Mouse (Mus musculus) neural tube, embryonic 13.5 days (tissue): ENCODE results near the gene Atf1. TPM values are rescaled to one million over a fixed set of nuclear protein-coding genes. Genes with fewer than 3 reads are reported as not detected.
"Not testable (repeated sequence)": the region's sequence is repeated elsewhere in the genome, so short reads cannot be mapped to it uniquely, and the experiment has no call there.

ENCODE experiments used
- ATAC-seq: fragments of 200-750 bp; cut with Nextera tagmentation; 2 replicates; pipeline ENCODE4 v1.8.0; 2017; ENCODE audit warnings: low read depth, mild to moderate bottlenecking, moderate TSS enrichment, moderate library complexity
- H3K27ac ChIP-seq: fragments of 300-500 bp; sonication (generic); replicated peaks from 2 replicates; pipeline ENCODE4 v1.5.1; 2015; ENCODE audit warnings: moderate library complexity, mild to moderate bottlenecking, inconsistent platforms
- H3K27me3 ChIP-seq: fragments of 300-500 bp; sonication (generic); 2 replicates; pipeline ENCODE4 v1.6.1; 2015; ENCODE audit warnings: mild to moderate bottlenecking, inconsistent platforms
- H3K36me3 ChIP-seq: fragments of 300-500 bp; sonication (generic); 2 replicates; pipeline ENCODE4 v1.6.1; 2015; ENCODE audit warnings: mild to moderate bottlenecking, inconsistent platforms
- H3K4me1 ChIP-seq: fragments of 300-500 bp; sonication (generic); replicated peaks from 2 replicates; pipeline ENCODE4 v1.6.1; 2015; ENCODE audit warnings: inconsistent platforms
- H3K4me2 ChIP-seq: fragments of 300-500 bp; sonication (generic); 2 replicates; pipeline ENCODE4 v1.6.1; 2015; ENCODE audit warnings: inconsistent platforms, mild to moderate bottlenecking, moderate library complexity
- H3K4me3 ChIP-seq: fragments of 300-500 bp; sonication (generic); 2 replicates; pipeline ENCODE4 v1.5.1; 2015; ENCODE audit warnings: mild to moderate bottlenecking, inconsistent platforms
- H3K9ac ChIP-seq: fragments of 300-500 bp; sonication (generic); 2 replicates; pipeline ENCODE4 v1.6.1; 2015; ENCODE audit warnings: moderate library complexity, mild to moderate bottlenecking, inconsistent platforms
- H3K9me3 ChIP-seq: fragments of 300-500 bp; sonication (generic); 2 replicates; pipeline ENCODE4 v1.6.1; 2016; ENCODE audit warnings: inconsistent platforms
- WGBS: fragments of 180-500 bp; shearing (Covaris S2); methylation state at CpG from one replicate; pipeline ENCODE4 v1.1.7; 2015; 5-methylcytosine and 5-hydroxymethylcytosine counted together
- polyA plus RNA-seq: library from polyadenylated mRNA; unstranded; fragments of >200 nt; fragmentation: Nextera tagmentation; extraction: Ambion mirVana; gene quantifications from 2 replicates; pipeline ENCODE4 v1.2.1, GENCODE M21; 2015

Atf1 gene
- polyA plus RNA-seq, 1 experiment from 2014 or later, result 14.8 TPM

DNA sequence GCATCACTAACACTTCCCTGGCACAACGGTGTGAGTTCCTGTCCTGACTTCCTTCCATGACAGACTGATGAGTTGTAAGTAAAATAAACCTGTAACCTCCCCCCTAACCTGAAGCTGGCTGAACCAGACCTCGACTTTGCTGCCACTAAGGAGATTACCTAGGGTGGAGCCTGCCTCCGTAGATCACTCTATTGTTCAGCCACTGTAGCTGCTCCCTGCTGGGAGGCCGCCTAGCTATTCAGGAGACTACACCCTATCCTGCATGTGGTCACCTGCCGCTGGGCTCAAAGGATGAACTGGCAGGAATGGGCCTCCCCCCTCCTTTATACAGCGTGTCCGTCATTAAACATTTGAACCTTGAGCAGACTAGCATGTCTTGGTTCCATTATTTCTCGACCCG, 42.2 kb downstream of the Atf1 start:
- 15% methylated on average over 9 of the region's 9 CpGs for WGBS
- H3K9ac ChIP-seq, result no peak overlapping the region
- H3K27me3 ChIP-seq, result no peaks in the 10 kb centered on the region
- H3K9me3 ChIP-seq, result 0 out of 2 replicates have a peak, but pooled peaks cover under 1% of the 10 kb centered on the region
- no peak overlapping the region for H3K4me3 ChIP-seq
- no peak for ATAC-seq
- no peaks in the 10 kb centered on the region for H3K36me3 ChIP-seq
- no peaks in the 10 kb centered on the region for H3K4me1 ChIP-seq
- H3K27ac ChIP-seq, result no peak overlapping the region
- H3K4me2 ChIP-seq, result no peak overlapping the region

DNA sequence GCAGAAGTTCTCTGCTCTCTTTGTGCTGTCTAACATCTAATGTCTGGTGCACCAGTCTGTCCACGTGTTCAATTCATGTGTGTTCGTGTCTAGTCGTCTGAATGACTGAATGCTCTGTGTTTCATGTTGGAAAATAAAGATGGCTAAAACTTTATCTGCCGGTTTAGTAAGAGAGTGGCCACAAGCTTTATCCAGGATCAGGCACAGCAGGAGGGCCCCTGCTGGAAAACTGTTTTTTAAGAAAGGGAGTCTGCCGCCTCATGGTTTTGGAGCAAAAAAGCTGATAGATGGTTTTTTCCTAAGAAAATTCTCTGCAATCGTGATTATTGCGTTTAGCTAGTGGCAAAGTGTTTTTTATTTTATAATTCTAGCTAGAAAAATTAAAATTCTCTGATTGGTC, 43.0 kb downstream of the Atf1 start:
- H3K4me3 ChIP-seq, H3K36me3 ChIP-seq, H3K4me2 ChIP-seq, H3K9me3 ChIP-seq, ATAC-seq, H3K4me1 ChIP-seq, H3K9ac ChIP-seq, H3K27ac ChIP-seq, H3K27me3 ChIP-seq: not testable (repeated sequence)
- WGBS, result 32% methylated on average over 7 of the region's 7 CpGs

DNA sequence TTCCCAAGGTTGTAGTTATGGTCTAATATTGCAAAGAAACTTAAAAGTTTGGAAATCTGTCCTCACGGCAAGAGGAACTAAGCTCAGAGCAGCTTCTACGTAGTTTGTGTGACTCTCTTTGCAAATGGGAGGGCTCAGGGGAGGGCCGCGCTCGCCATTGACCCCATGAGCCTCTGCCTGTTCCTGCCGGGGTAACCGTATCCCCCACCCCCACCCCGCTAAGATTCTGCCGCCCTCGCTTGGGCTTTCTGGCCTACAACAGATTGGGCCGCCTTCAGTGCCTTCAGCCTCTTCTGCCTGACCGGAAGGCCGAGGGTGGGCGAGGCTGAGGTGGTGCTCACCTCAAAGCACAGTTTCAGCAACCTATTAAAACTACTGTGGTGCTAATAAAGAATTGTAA, 43.8 kb downstream of the Atf1 start:
- WGBS, result 59% methylated on average over 14 of the region's 14 CpGs
- no peak overlapping the region for H3K27ac ChIP-seq
- H3K9me3 ChIP-seq, result 0 out of 2 replicates have a peak, but pooled peaks cover 3% of the 10 kb centered on the region
- no peak overlapping the region for H3K4me3 ChIP-seq
- no peak for ATAC-seq
- H3K27me3 ChIP-seq, result no peaks in the 10 kb centered on the region
- no peak overlapping the region for H3K9ac ChIP-seq
- H3K4me1 ChIP-seq, result no peaks in the 10 kb centered on the region
- H3K4me2 ChIP-seq, result no peak overlapping the region
- no peaks in the 10 kb centered on the region for H3K36me3 ChIP-seq

DNA sequence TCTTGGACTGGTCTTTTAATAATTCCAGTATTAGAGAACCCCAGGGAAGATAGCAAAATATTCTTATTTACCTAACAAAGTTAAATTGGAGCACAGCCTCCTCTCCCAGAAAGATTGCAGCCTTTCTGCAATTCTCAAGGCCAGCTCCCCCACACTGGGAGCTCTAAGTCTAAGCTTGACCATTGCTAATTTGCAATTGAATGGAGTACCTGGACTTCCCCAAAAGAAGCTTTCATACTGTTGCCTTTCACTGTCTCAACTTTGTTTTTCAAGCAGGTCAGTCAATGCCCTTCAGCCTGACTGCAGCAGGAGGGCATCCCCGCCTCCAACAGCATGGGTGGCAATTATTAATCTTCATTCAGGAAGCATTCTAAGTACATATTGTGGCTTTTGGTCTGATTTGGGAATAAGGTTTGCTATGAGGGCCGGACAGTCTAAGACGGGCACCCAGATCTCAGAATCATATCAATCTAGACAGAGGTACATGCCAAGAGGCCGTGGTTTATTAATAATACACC, 46.2 kb downstream of the Atf1 start:
- 89% methylated on average over 4 of the region's 4 CpGs for WGBS
- H3K27me3 ChIP-seq, result not testable (repeated sequence)

DNA sequence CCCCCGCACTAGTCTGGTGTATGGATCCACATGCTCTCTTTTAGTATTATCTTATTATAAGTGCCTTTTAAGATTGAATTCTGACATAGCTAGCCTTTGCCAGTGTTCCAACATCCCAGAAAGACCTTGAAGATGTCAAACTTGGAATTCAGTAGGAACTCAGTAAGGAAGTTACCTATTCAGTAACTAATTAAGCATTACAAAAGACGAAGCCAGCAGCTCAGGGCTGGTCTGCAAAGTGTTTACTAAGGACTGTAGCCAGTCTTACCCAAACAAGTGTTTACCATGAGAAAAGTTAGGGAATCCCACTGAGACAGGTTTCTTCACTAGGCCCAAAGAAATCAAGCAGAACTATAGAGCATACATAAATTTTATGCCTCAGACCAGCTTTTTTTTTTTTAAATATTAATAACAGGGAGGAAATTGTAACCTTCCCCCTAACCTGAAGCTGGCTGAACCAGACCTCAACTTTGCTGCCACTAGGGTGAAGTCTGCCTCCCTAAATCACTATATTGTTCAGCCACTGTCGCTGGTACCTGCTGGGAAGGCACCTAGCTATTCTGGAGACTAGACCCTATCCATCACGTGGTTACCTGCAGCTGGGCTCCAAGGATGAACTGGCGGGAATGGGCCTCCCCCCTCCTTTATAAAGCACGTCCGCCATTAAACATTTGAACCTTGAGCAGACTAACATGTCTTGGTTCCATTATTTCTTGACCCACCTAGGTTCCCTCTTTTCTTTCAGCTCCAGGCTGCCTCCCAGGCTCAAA, 47.4 kb downstream of the Atf1 start:
- Histone ChIP-seq H3K27me3 (no peaks in the 10 kb centered on the region), H3K9me3 (0 out of 2 replicates have a peak, but pooled peaks cover 3% of the 10 kb centered on the region), H3K4me1 (no peaks in the 10 kb centered on the region), H3K9ac (no peak overlapping the region), H3K36me3 (no peaks in the 10 kb centered on the region), H3K4me3 (no peak overlapping the region), H3K4me2 (no peak overlapping the region), H3K27ac (no peak overlapping the region)
- no peak for ATAC-seq
- 91% methylated on average over 7 of the region's 7 CpGs for WGBS

More for the DNA sequence above, 46.2 kb downstream of the Atf1 start:
- H3K4me3 ChIP-seq, H3K9ac ChIP-seq, H3K9me3 ChIP-seq, H3K4me2 ChIP-seq, H3K27ac ChIP-seq, ATAC-seq, H3K4me1 ChIP-seq, H3K36me3 ChIP-seq: not testable (repeated sequence)

DNA sequence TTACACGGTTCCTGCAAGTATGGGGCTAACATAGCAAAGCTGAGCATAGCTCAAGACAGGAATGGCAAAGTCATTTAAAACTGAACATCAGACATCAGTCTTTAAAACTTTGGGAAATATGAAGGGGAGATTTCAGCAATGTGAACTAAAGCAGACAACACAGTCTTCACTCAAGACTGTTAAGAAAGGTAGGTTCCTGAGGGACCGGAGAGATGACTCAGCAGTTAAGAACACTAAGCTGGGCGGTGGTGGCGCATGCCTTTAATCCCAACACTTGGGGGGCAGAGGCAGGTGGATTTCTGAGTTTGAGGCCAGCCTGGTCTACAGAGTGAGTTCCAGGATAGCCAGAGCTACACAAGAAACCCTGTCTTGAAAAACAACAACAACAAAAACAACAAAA, 48.8 kb downstream of the Atf1 start:
- no peak overlapping the region for H3K4me3 ChIP-seq
- no peaks in the 10 kb centered on the region for H3K27me3 ChIP-seq
- H3K36me3 ChIP-seq, result no peaks in the 10 kb centered on the region
- H3K9me3 ChIP-seq, result 0 out of 2 replicates have a peak, but pooled peaks cover 3% of the 10 kb centered on the region
- no peak overlapping the region for H3K27ac ChIP-seq
- H3K9ac ChIP-seq, result no peak overlapping the region
- no peak overlapping the region for H3K4me2 ChIP-seq
- no peak for ATAC-seq
- H3K4me1 ChIP-seq, result no peaks in the 10 kb centered on the region
- WGBS, result 98% methylated on average over 4 of the region's 4 CpGs

DNA sequence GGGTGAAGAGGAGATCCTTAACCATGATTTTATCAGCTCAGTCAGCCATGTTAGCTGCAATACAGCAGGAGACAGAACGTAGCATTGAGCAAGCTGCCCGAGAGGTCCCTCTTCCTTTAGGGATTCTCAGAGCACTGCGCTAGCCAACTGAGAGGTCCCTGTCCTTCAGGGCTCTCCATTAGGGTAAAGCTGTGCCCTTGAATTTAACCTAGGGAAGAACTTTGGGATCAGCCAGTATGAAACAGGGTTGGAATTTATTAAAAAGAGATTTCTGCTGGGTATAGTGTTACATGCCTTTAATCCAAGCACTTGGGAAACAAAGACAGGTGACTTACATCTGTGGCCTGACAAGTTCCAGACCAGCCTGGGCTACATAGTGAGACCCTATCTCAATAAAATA, 50.0 kb downstream of the Atf1 start:
- Histone ChIP-seq H3K4me2 (no peak overlapping the region), H3K36me3 (no peaks in the 10 kb centered on the region), H3K27ac (no peak overlapping the region), H3K4me1 (no peaks in the 10 kb centered on the region), H3K4me3 (no peak overlapping the region), H3K27me3 (no peaks in the 10 kb centered on the region), H3K9me3 (0 out of 2 replicates have a peak, but pooled peaks cover 3% of the 10 kb centered on the region), H3K9ac (no peak overlapping the region)
- 92% methylated on average over 3 of the region's 3 CpGs for WGBS
- no peak for ATAC-seq

DNA sequence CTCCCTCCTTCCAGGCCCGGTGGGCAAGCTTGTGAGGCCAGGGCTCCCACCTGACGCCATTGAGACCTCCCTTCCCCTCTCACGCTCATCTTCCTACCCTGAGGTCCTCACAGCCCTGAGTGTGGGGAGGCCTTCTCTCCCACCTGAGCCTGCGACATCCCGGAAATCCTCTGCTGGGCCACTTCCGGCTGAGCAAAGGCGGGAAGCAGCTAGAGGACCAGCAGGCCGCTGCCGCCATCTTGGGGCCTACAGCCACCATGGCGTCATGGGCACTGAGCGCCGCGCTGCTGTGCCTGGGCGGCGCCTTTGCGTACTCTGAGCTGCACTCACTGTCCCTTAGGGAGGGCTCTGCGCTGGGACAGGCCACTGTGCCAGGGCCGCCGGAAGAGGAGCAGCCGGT, 53.0 kb downstream of the Atf1 start, which contains the start of gene Tmprss12:
Gene Tmprss12, plus strand, starts transcription at position 212 of the 400 bp plus-strand sequence.
- Histone ChIP-seq H3K4me3 (no peak within 1 kb of the TSS), H3K4me1 (no peaks in the 10 kb centered on the region), H3K27ac (no peak within 1 kb of the TSS), H3K36me3 (no peaks in the 10 kb centered on the region), H3K9ac (no peak within 1 kb of the TSS), H3K9me3 (no peaks in the 10 kb centered on the region), H3K27me3 (no peaks in the 10 kb centered on the region), H3K4me2 (no peak within 1 kb of the TSS)
- ATAC-seq, result no peak
- 96% methylated on average over 20 of the region's 20 CpGs for WGBS

DNA sequence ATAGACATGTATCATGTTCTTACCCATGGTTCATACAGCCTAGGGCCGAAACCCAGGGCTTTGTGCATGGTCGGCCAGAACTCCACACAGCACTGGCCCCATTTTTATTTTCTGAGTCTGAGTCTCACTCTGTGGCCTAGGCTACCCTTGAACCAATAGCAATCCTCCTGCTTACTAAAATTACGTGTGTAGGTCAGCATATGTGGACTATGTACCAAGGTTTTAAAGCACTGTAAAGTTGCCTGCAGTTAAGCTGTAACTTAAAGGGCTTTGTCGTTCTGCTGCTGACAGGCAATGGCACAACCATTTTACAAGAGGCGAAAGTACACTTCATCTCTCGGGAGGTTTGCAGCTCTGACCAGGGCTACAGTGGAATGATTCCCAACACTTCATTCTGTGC, 61.4 kb downstream of the Atf1 start:
- no peaks in the 10 kb centered on the region for H3K27me3 ChIP-seq
- H3K4me1 ChIP-seq, result no peaks in the 10 kb centered on the region
- no peak overlapping the region for H3K9ac ChIP-seq
- no peak overlapping the region for H3K27ac ChIP-seq
- H3K4me2 ChIP-seq, result no peak overlapping the region
- no peak for ATAC-seq
- H3K9me3 ChIP-seq, result no peaks in the 10 kb centered on the region
- H3K36me3 ChIP-seq, result no peaks in the 10 kb centered on the region
- H3K4me3 ChIP-seq, result no peak overlapping the region
- WGBS, result 92% methylated on average over 6 of the region's 6 CpGs

DNA sequence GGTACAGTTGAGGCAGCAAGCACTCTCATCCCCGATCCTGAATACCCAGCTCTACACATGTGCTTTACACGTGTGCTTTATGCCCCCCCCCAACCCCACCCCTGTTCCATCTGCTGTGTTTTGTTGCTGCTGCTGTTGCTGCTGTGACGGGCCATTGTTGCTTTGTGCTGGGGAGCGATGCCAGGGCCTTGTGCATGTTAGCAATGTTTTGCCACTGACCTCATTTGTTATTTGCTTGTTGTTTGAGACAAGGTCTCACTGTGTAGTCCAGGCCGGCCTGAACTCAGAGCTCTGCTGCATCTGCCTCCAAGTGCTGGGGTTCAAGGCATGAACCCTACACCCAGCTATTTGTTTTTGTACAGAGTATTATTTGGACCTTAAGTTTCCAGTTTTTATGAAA, 63.2 kb downstream of the Atf1 start:
- Histone ChIP-seq H3K4me1 (no peaks in the 10 kb centered on the region), H3K4me2 (no peak overlapping the region), H3K9me3 (no peaks in the 10 kb centered on the region), H3K9ac (no peak overlapping the region), H3K27me3 (no peaks in the 10 kb centered on the region), H3K36me3 (no peaks in the 10 kb centered on the region), H3K4me3 (no peak overlapping the region), H3K27ac (no peak overlapping the region)
- 66% methylated on average over 5 of the region's 5 CpGs for WGBS
- no peak for ATAC-seq

DNA sequence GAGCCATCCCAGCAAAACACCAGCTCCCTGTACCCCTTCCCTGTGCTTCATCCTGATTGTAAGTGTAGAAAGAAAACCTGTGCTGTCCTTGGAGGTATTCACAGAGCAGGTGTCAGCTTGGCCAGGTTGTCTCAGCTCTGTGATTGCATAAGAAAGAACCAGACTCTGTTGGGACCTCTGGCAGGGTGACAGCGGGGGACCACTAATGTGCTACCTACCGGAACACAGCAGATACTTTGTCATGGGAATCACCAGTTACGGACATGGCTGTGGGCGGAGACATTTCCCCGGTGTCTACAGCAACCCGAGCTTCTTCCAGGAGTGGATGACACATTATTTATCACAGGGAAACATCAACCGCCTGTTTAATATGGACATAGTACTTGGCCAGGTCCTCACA, 64.7 kb downstream of the Atf1 start:
- no peak overlapping the region for H3K27ac ChIP-seq
- H3K36me3 ChIP-seq, result no peaks in the 10 kb centered on the region

DNA sequence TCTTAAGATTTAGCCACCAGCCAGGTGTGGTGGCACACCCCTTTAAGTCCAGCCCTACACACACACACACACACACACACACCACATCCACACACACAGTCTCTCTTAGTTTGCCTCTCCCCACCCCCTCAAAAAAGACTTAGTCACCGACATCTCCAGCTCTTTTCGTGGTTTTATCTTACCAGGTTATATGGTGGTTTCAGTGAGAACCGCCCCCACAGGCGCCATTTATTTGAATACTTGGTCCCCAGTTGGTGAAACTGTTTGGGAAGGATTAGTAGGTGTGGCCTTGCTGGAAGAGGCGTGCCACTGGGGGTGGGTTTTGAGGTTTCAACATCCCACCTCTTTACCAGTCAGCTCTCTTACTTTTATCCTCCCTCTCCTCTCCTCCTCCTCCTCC, 70.2 kb downstream of the Atf1 start:
- Histone ChIP-seq H3K4me2 (no peak overlapping the region), H3K27ac (no peak overlapping the region), H3K9me3 (no peaks in the 10 kb centered on the region), H3K36me3 (no peaks in the 10 kb centered on the region), H3K9ac (no peak overlapping the region), H3K4me3 (no peak overlapping the region), H3K4me1 (no peaks in the 10 kb centered on the region), H3K27me3 (no peaks in the 10 kb centered on the region)
- ATAC-seq, result no peak
- 90% methylated on average over 5 of the region's 5 CpGs for WGBS

More for the DNA sequence above, 64.7 kb downstream of the Atf1 start:
- Histone ChIP-seq H3K4me2 (no peak overlapping the region), H3K4me3 (no peak overlapping the region), H3K4me1 (no peaks in the 10 kb centered on the region), H3K9ac (no peak overlapping the region), H3K27me3 (no peaks in the 10 kb centered on the region), H3K9me3 (no peaks in the 10 kb centered on the region)
- no peak for ATAC-seq
- 54% methylated on average over 7 of the region's 7 CpGs for WGBS

DNA sequence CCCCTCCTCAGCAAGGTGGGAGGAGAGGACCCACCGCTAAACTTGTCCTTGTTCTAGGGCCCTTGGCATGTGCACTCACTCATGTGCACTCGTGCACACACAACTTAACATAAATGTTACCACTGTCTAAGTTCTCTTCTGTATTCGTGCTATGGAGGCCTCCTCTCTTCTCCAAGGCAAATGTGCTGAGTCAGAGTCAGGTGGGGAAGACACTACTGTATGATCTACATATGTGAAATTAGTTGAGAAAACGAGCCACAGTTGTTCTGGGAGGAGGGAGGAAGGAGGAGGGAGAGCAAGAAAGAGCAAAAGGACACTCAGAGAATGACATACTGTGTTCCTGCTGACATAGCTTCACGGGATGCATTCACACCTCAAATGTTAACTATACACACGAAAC, 72.9 kb downstream of the Atf1 start:
- no peak for ATAC-seq
- H3K9me3 ChIP-seq, result no peaks in the 10 kb centered on the region
- peaks cover 13% of the 10 kb centered on the region for H3K4me1 ChIP-seq
- H3K4me3 ChIP-seq, result no peak overlapping the region
- H3K4me2 ChIP-seq, result no peak overlapping the region
- H3K9ac ChIP-seq, result no peak overlapping the region
- no peaks in the 10 kb centered on the region for H3K36me3 ChIP-seq
- no peak overlapping the region for H3K27ac ChIP-seq
- WGBS, result 83% methylated on average over 6 of the region's 6 CpGs
- no peaks in the 10 kb centered on the region for H3K27me3 ChIP-seq
